Mouse (Mus musculus) forebrain, embryonic 11.5 days (tissue): Measurements from ENCODE around the gene Gpr157. TPM values are rescaled to one million over a fixed set of nuclear protein-coding genes. Genes with fewer than 3 reads are reported as not detected.

Experiments used
- ATAC-seq: fragments of 200-750 bp; cut with Nextera tagmentation; replicated peaks from 2 replicates; pipeline ENCODE4 v1.8.0; 2017; ENCODE audit warnings: moderate TSS enrichment; ENCODE audit not compliant: low FRiP score
- DNase-seq: peaks from one replicate; pipeline ENCODE4 v3.0.0-alpha.2; 2017; ENCODE audit warnings: low spot score
- H3K27ac ChIP-seq: fragments of 300-500 bp; sonication (generic); 2 replicates; pipeline ENCODE4 v1.5.1; 2014; ENCODE audit warnings: low read depth, low read length
- H3K27me3 ChIP-seq: fragments of 300-500 bp; sonication (generic); 2 replicates; pipeline ENCODE4 v1.6.1; 2014; ENCODE audit warnings: mild to moderate bottlenecking, low read length, mixed read lengths; ENCODE audit not compliant: control insufficient read depth, insufficient read depth
- H3K36me3 ChIP-seq: fragments of 300-500 bp; sonication (generic); 2 replicates; pipeline ENCODE4 v1.6.1; 2014; ENCODE audit warnings: mild to moderate bottlenecking, low read length, moderate library complexity, mixed read lengths; ENCODE audit not compliant: control insufficient read depth, insufficient read depth
- H3K4me1 ChIP-seq: fragments of 300-500 bp; sonication (generic); replicated peaks from 2 replicates; pipeline ENCODE4 v1.6.1; 2014; ENCODE audit warnings: low read length, mixed read lengths; ENCODE audit not compliant: control insufficient read depth, insufficient read depth
- H3K4me2 ChIP-seq: fragments of 300-500 bp; sonication (generic); 2 replicates; pipeline ENCODE4 v1.6.1; 2014; ENCODE audit warnings: low read depth, mild to moderate bottlenecking, low read length, moderate library complexity, mixed read lengths; ENCODE audit not compliant: severe bottlenecking
- H3K4me3 ChIP-seq: fragments of 300-500 bp; sonication (generic); 2 replicates; pipeline ENCODE4 v1.5.1; 2014; ENCODE audit warnings: low read depth, low read length
- H3K9ac ChIP-seq: fragments of 300-500 bp; sonication (generic); 2 replicates; pipeline ENCODE4 v1.6.1; 2014; ENCODE audit warnings: low read length
- H3K9me3 ChIP-seq: fragments of 300-500 bp; sonication (generic); 2 replicates; pipeline ENCODE4 v1.6.1; 2016; ENCODE audit warnings: low read length, mixed read lengths; ENCODE audit not compliant: control insufficient read depth
- WGBS: fragments of 180-500 bp; shearing (Covaris S2); extraction: QIAGEN DNeasy Blood & Tissue Kit; methylation state at CpG from one replicate; pipeline ENCODE4 v1.1.7; 2014; 5-methylcytosine and 5-hydroxymethylcytosine counted together
- polyA plus RNA-seq: library from polyadenylated mRNA; unstranded; fragments of >200 nt; fragmentation: Nextera tagmentation; extraction: Ambion mirVana; gene quantifications from 2 replicates; pipeline ENCODE4 v1.2.1, GENCODE M21; 2014

Gene Gpr157
- polyA plus RNA-seq, 1 experiment from 2014 or later: 0.24 TPM

DNA sequence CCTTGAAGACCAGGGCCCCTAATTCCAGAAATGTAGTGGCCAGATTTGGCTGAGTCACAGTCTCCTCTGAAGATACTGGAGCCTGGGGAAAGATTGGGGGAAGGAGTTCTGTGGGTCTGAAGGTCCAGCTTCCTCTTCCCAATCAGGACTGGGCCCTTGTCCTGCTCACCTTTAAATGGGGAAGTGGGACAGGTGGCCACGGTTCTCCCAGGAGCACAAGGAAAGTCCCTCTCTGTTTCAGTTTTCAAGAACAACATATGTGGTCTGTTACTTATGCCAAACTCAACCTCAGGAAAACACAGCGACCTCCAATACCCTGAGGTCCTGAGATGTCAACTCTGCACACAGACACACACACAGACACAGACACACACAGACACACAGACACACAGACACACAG lies 8.5 kb upstream of the Gpr157 start:
- Histone ChIP-seq H3K4me2 (no peak overlapping the region), H3K36me3 (no peaks in the 10 kb centered on the region), H3K27ac (no peak overlapping the region), H3K9me3 (no peaks in the 10 kb centered on the region), H3K27me3 (no peaks in the 10 kb centered on the region), H3K4me1 (no peaks in the 10 kb centered on the region; the same call in 1 of the 2 replicates), H3K9ac (no peak overlapping the region), H3K4me3 (no peak overlapping the region)
- WGBS: 82% methylated on average over 2 of the region's 2 CpGs
- no peak for DNase-seq
- ATAC-seq: no peak

DNA sequence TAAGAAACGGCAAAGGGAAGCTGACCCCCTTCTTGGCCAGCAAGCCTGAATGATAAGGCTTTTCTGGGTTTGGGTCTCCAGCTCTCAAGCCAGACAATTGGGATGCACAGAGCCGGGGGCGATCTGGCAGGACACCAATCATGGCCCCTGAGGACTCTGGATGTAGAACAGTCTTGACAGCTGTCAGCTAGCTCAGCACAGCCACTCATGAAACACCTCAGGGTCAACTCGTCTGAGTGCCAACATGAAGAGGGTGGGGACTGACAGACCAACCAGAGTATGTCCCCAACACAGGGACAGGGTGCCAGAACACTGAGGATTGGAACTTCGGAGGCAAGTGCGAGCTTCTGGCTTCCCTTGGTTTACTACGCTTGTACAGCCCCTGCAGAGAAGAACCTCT lies 7.9 kb upstream of the Gpr157 start:
- DNase-seq (no peak), ATAC-seq (no peak)
- Histone ChIP-seq H3K4me1 (no peaks in the 10 kb centered on the region; the same call in 1 of the 2 replicates), H3K36me3 (no peaks in the 10 kb centered on the region), H3K9ac (no peak overlapping the region), H3K27me3 (no peaks in the 10 kb centered on the region), H3K27ac (no peak overlapping the region), H3K4me2 (no peak overlapping the region), H3K4me3 (no peak overlapping the region), H3K9me3 (no peaks in the 10 kb centered on the region)
- WGBS: 85% methylated on average over 7 of the region's 7 CpGs

GRCm38 (mm10) chr4:150080330-150080967 lies 6.7 kb upstream of the Gpr157 start:
- WGBS: 86% methylated on average over 11 of the region's 11 CpGs
- H3K9me3 ChIP-seq: no peaks in the 10 kb centered on the region
- H3K9ac ChIP-seq: no peak overlapping the region
- no peaks in the 10 kb centered on the region for H3K27me3 ChIP-seq
- H3K4me2 ChIP-seq: no peak overlapping the region
- H3K27ac ChIP-seq: no peak overlapping the region
- DNase-seq (no peak), ATAC-seq (no peak)
- H3K36me3 ChIP-seq: no peaks in the 10 kb centered on the region
- no peaks in the 10 kb centered on the region; the same call in 1 of the 2 replicates for H3K4me1 ChIP-seq
- H3K4me3 ChIP-seq: no peak overlapping the region

GRCm38 (mm10) chr4:150085366-150085765 lies 1.8 kb upstream of the Gpr157 start:
- H3K27me3 ChIP-seq: peaks cover 22% of the 10 kb centered on the region
- DNase-seq (no peak), ATAC-seq (no peak)
- no peaks in the 10 kb centered on the region for H3K36me3 ChIP-seq
- no peaks in the 10 kb centered on the region for H3K9me3 ChIP-seq
- H3K4me1 ChIP-seq: peaks cover 6% of the 10 kb centered on the region; the same call in 1 of the 2 replicates
- H3K4me2 ChIP-seq: no peak overlapping the region
- no peak overlapping the region for H3K9ac ChIP-seq
- no peak overlapping the region for H3K27ac ChIP-seq
- H3K4me3 ChIP-seq: no peak overlapping the region
- 80% methylated on average over 4 of the region's 4 CpGs for WGBS

GRCm38 (mm10) chr4:150086841-150087160 lies 364 bp upstream of the Gpr157 start:
- ATAC-seq (no peak; the same call in 1 of the 2 replicates), DNase-seq (no peak)
- Histone ChIP-seq H3K4me2 (peak overlapping the region; percentile 99), H3K9ac (peak overlapping the region; percentile 37; the same call in 1 of the 2 replicates), H3K27me3 (peaks cover 27% of the 10 kb centered on the region), H3K4me3 (peak overlapping the region; percentile 52), H3K27ac (no peak overlapping the region), H3K9me3 (no peaks in the 10 kb centered on the region), H3K36me3 (no peaks in the 10 kb centered on the region), H3K4me1 (peaks cover 6% of the 10 kb centered on the region; the same call in 1 of the 2 replicates)
- 2% methylated on average over 7 of the region's 7 CpGs for WGBS

- Histone ChIP-seq H3K27ac (no peak overlapping the region), H3K4me2 (peak overlapping the region; percentile 99), H3K36me3 (no peaks in the 10 kb centered on the region), H3K27me3 (peaks cover 27% of the 10 kb centered on the region), H3K9me3 (no peaks in the 10 kb centered on the region), H3K4me1 (peaks cover 6% of the 10 kb centered on the region; the same call in 1 of the 2 replicates), H3K4me3 (peak overlapping the region; percentile 52), H3K9ac (peak overlapping the region; percentile 45)
- DNase-seq (no peak), ATAC-seq (no peak)
- whole genome bisulfite sequencing: 12% methylated on average over 29 of the region's 29 CpGs
Measured at GRCm38 (mm10) chr4:150087890-150088530, 845 bp downstream of the Gpr157 start.

- Histone ChIP-seq H3K27ac (no peak overlapping the region), H3K4me2 (no peak overlapping the region), H3K9me3 (no peaks in the 10 kb centered on the region), H3K4me1 (peaks cover 10% of the 10 kb centered on the region; the same call in 1 of the 2 replicates), H3K36me3 (no peaks in the 10 kb centered on the region), H3K27me3 (peaks cover 27% of the 10 kb centered on the region), H3K4me3 (no peak overlapping the region), H3K9ac (no peak overlapping the region)
- DNase-seq (no peak), ATAC-seq (no peak)
- 77% methylated on average over 10 of the region's 10 CpGs for WGBS
Measured at GRCm38 (mm10) chr4:150089121-150089520, 2.0 kb downstream of the Gpr157 start.

DNA sequence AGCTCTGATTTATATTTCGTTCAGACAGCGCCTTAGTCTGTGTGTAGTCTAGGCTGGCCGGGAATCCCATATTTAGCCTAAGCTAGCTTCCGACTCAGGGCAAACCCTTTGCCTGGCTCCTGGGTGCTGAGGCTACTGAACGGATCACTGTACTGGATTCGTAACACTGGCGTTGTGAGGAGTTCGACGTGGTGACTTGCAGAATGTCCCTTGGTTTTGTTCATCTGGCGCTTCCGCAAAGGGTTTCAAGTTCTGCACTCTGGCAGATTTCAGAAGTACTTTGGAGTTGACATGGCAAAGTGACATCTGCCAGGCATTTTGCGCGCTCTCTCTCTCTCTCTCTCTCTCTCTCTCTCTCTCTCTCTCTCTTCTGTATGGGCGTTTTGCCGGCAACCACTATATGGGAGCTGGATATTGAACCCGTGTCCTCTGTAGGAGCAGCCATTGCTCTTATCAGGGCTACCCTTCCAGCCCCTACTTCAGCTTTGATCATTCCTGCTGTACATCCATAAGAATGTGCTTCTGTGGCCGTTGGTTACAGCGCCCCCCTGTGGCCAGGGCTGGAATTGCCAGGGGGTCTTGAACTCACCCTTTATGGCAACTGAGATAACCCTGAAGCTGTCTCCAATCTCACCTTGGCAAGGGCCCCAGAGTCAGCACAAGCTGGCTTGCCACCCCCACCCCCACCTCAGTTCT lies 4.9 kb downstream of the Gpr157 start:
- Histone ChIP-seq H3K9ac (no peak overlapping the region), H3K27ac (no peak overlapping the region), H3K4me3 (no peak overlapping the region), H3K9me3 (no peaks in the 10 kb centered on the region), H3K36me3 (no peaks in the 10 kb centered on the region), H3K4me1 (peaks cover 14% of the 10 kb centered on the region; the same call in 1 of the 2 replicates), H3K4me2 (no peak overlapping the region), H3K27me3 (peaks cover 29% of the 10 kb centered on the region)
- WGBS: 85% methylated on average over 18 of the region's 18 CpGs
- ATAC-seq (no peak), DNase-seq (no peak)
